Mouse (Mus musculus): Measurements from ENCODE around the gene Tns4.

- TF ChIP-seq CTCF (IDR thresholded peaks at IDR 0.05; ENCODE audit: low read depth) (no peak), EP300 (IDR thresholded peaks at IDR 0.05; ENCODE audit: low read depth) (no peak)
Measured at GRCm38 (mm10) chr11:99130736-99131462, 41.8 kb upstream of the Tns4 start.
